Mouse (Mus musculus): ENCODE data around the gene Mios. TPM values are rescaled to one million over a fixed set of nuclear protein-coding genes. Genes with fewer than 3 reads are reported as not detected.

Mios gene
- total and polyA plus RNA-seq, 3 experiments = 23.7 to 27.7 (median 24.1) TPM

- Histone ChIP-seq H3K4me3 (replicated peaks in 1 of 3; ENCODE audit: low read depth in 2 of 3, low read length in 2 of 3, poor library complexity in 1 of 3) (no peak overlapping the region), H3K9me3 (replicated peaks; ENCODE audit: low read length) (no peaks in the 10 kb centered on the region), H3K36me3 (replicated peaks in 1 of 2; ENCODE audit: control insufficient read depth in 1 of 2, insufficient read depth in 1 of 2, low read length in 1 of 2) (no peaks in the 10 kb centered on the region), H3K9ac (ENCODE audit: insufficient read depth, low read depth) (no peak overlapping the region), H3K4me2 (ENCODE audit: insufficient read depth, low read depth, poor library complexity, severe bottlenecking) (no peak overlapping the region), H3K4me1 (ENCODE audit: control insufficient read depth in 1 of 2, insufficient read depth in 2 of 2) (no peaks in the 10 kb centered on the region), H3K79me2 (replicated peaks; ENCODE audit: control insufficient read depth, extremely low read depth, insufficient read depth, poor library complexity, severe bottlenecking) (no peaks in the 10 kb centered on the region), H3K27ac (ENCODE audit: insufficient read depth, low read depth) (no peak overlapping the region), H3K27me3 (replicated peaks) (no peaks in the 10 kb centered on the region)
- in situ Hi-C loops (cut with MboI; ENCODE audit: low pct_ligation_motif_present, low pct_unique_long_range_greater_than_20kb, low sequenced_read_pairs) = no loop called here
- TF ChIP-seq JUND (conservative IDR thresholded peaks at IDR 0.05; ENCODE audit: low read depth, low read length) (no peak), ZMIZ1 (IDR thresholded peaks at IDR 0.05; ENCODE audit: low read depth, low read length) (no peak), POLR2AphosphoS2 (IDR thresholded peaks at IDR 0.05; ENCODE audit: low read depth, low read length) (no peak), RCOR1 (conservative IDR thresholded peaks at IDR 0.05; ENCODE audit: low read depth, low read length) (no peak), TBP (conservative IDR thresholded peaks at IDR 0.05; ENCODE audit: low read depth, low read length) (no peak), ETS1 (conservative IDR thresholded peaks at IDR 0.05; ENCODE audit: low read depth, low read length) (no peak), CHD2 (IDR thresholded peaks at IDR 0.05; ENCODE audit: low read length) (no peak), SIN3A (IDR thresholded peaks at IDR 0.05; ENCODE audit: low read length) (no peak), JUN (IDR thresholded peaks at IDR 0.05; ENCODE audit: insufficient read depth, low read depth, low read length) (no peak), CHD1 (IDR thresholded peaks at IDR 0.05; ENCODE audit: low read depth, low read length) (no peak), MXI1 (IDR thresholded peaks at IDR 0.05; ENCODE audit: low read depth, low read length) (no peak), PAX5 (IDR thresholded peaks at IDR 0.05; ENCODE audit: low read length) (no peak), MAZ (IDR thresholded peaks at IDR 0.05; ENCODE audit: low read depth, low read length) (no peak), HCFC1 (IDR thresholded peaks at IDR 0.05; ENCODE audit: low read depth, low read length) (no peak), USF1 (IDR thresholded peaks at IDR 0.05; ENCODE audit: low read depth, low read length) (no peak), RAD21 (IDR thresholded peaks at IDR 0.05; ENCODE audit: low read depth, low read length) (no peak), NRF1 (IDR thresholded peaks at IDR 0.05; ENCODE audit: low read depth, low read length) (no peak)
- DNase-seq (ENCODE audit: extremely low read depth) = no peak
- dilution Hi-C loops (cut with MboI; ENCODE audit: extremely low pct_ligation_motif_present, extremely low pct_unique_long_range_greater_than_20kb, low sequenced_read_pairs) = no loop called here
Measured at GRCm38 (mm10) chr6:8160001-8160400, 49.0 kb upstream of the Mios start.

- no peak for DNase-seq (ENCODE audit: extremely low read depth)
- Histone ChIP-seq H3K36me3 (replicated peaks in 1 of 2; ENCODE audit: control insufficient read depth in 1 of 2, insufficient read depth in 1 of 2, low read length in 1 of 2) (no peaks in the 10 kb centered on the region), H3K27me3 (replicated peaks) (no peaks in the 10 kb centered on the region), H3K9ac (ENCODE audit: insufficient read depth, low read depth) (no peak overlapping the region), H3K4me3 (replicated peaks in 1 of 3; ENCODE audit: low read depth in 2 of 3, low read length in 2 of 3, poor library complexity in 1 of 3) (no peak overlapping the region), H3K27ac (ENCODE audit: insufficient read depth, low read depth) (no peak overlapping the region), H3K4me2 (ENCODE audit: insufficient read depth, low read depth, poor library complexity, severe bottlenecking) (no peak overlapping the region), H3K4me1 (ENCODE audit: control insufficient read depth in 1 of 2, insufficient read depth in 2 of 2) (no peaks in the 10 kb centered on the region), H3K9me3 (replicated peaks; ENCODE audit: low read length) (no peaks in the 10 kb centered on the region), H3K79me2 (replicated peaks; ENCODE audit: control insufficient read depth, extremely low read depth, insufficient read depth, poor library complexity, severe bottlenecking) (no peaks in the 10 kb centered on the region)
- in situ Hi-C loops (cut with MboI; ENCODE audit: low pct_ligation_motif_present, low pct_unique_long_range_greater_than_20kb, low sequenced_read_pairs) = no loop called here
- dilution Hi-C loops (cut with MboI; ENCODE audit: extremely low pct_ligation_motif_present, extremely low pct_unique_long_range_greater_than_20kb, low sequenced_read_pairs) = no loop called here
- TF ChIP-seq USF1 (IDR thresholded peaks at IDR 0.05; ENCODE audit: low read depth, low read length) = no peak
- TF ChIP-seq SIN3A (IDR thresholded peaks at IDR 0.05; ENCODE audit: low read length) = no peak
- TF ChIP-seq TCF12 (IDR thresholded peaks at IDR 0.05; ENCODE audit: low read depth, low read length) = no peak
- no peak for TF ChIP-seq RCOR1 (conservative IDR thresholded peaks at IDR 0.05; ENCODE audit: low read depth, low read length)
- no peak for TF ChIP-seq MXI1 (IDR thresholded peaks at IDR 0.05; ENCODE audit: low read depth, low read length)
- TF ChIP-seq USF2 (conservative IDR thresholded peaks at IDR 0.05; ENCODE audit: low read depth, low read length) = no peak
- no peak for TF ChIP-seq EP300 (IDR thresholded peaks at IDR 0.05; ENCODE audit: low read length)
- TF ChIP-seq MEF2A (IDR thresholded peaks at IDR 0.05; ENCODE audit: borderline replicate concordance, low read depth, low read length) = no peak
- TF ChIP-seq SMC3 (IDR thresholded peaks at IDR 0.05; ENCODE audit: low read depth, low read length) = no peak
- TF ChIP-seq ZKSCAN1 (IDR thresholded peaks at IDR 0.05; ENCODE audit: borderline replicate concordance, low read depth, low read length) = no peak
- TF ChIP-seq MYC (IDR thresholded peaks at IDR 0.05; ENCODE audit: low read depth, low read length) = no peak
Measured at GRCm38 (mm10) chr6:8164741-8165140, 44.3 kb upstream of the Mios start.
